Mouse (Mus musculus): ENCODE measurements at regions not wholly inside any gene's neighbourhood (a gene's known extent, or its start where the extent isn't known, plus 50 kb on each side); places are given as distances from the start of the nearest gene placed in this dataset.

GRCm38 (mm10) chr10:120635818-120636543 lies 159.7 kb upstream of the Hmga2 start:
- H3K27me3 ChIP-seq (replicated peaks; ENCODE audit: control insufficient read depth, insufficient read depth, low read length) = no peaks in the 10 kb centered on the region
- no peak overlapping the region for H3K27ac ChIP-seq (ENCODE audit: low read length)
- no peak overlapping the region for H3K4me3 ChIP-seq (ENCODE audit: low read length)
- no peaks in the 10 kb centered on the region for H3K36me3 ChIP-seq (ENCODE audit: control insufficient read depth, insufficient read depth, low read length)
- peaks cover 9% of the 10 kb centered on the region; the same call in 1 of the 2 replicates for H3K4me1 ChIP-seq (ENCODE audit: control insufficient read depth, insufficient read depth, low read length)
- no peaks in the 10 kb centered on the region for H3K9me3 ChIP-seq (ENCODE audit: control insufficient read depth, low read length)
- no peak overlapping the region for H3K4me2 ChIP-seq (ENCODE audit: low read depth, low read length)
- H3K9ac ChIP-seq (ENCODE audit: low read depth, low read length) = no peak overlapping the region
- ATAC-seq = no peak
- 56% methylated on average over 21 of the region's 21 CpGs for WGBS

- WGBS = 57% methylated on average over 5 of the region's 5 CpGs
- Histone ChIP-seq H3K4me2 (ENCODE audit: low read depth, low read length) (no peak overlapping the region), H3K9me3 (ENCODE audit: control insufficient read depth, low read length) (no peaks in the 10 kb centered on the region), H3K36me3 (ENCODE audit: control insufficient read depth, insufficient read depth, low read length) (no peaks in the 10 kb centered on the region), H3K9ac (ENCODE audit: low read depth, low read length) (no peak overlapping the region), H3K4me3 (ENCODE audit: low read length) (no peak overlapping the region), H3K27ac (ENCODE audit: low read length) (no peak overlapping the region), H3K4me1 (ENCODE audit: control insufficient read depth, insufficient read depth, low read length) (peaks cover 9% of the 10 kb centered on the region; the same call in 1 of the 2 replicates), H3K27me3 (replicated peaks; ENCODE audit: control insufficient read depth, insufficient read depth, low read length) (no peaks in the 10 kb centered on the region)
- no peak for ATAC-seq
These were observed 158.9 kb upstream of the Hmga2 start for GRCm38 (mm10) chr10:120635194-120635593.

- Histone ChIP-seq H3K27me3 (replicated peaks; ENCODE audit: control insufficient read depth, insufficient read depth, low read length) (no peaks in the 10 kb centered on the region), H3K4me2 (ENCODE audit: low read depth, low read length) (no peak overlapping the region), H3K4me1 (ENCODE audit: control insufficient read depth, insufficient read depth, low read length) (0 out of 2 replicates have a peak, but pooled peaks cover 9% of the 10 kb centered on the region), H3K9ac (ENCODE audit: low read depth, low read length) (no peak overlapping the region), H3K36me3 (ENCODE audit: control insufficient read depth, insufficient read depth, low read length) (no peaks in the 10 kb centered on the region), H3K4me3 (ENCODE audit: low read length) (no peak overlapping the region), H3K27ac (ENCODE audit: low read length) (no peak overlapping the region), H3K9me3 (ENCODE audit: control insufficient read depth, low read length) (no peaks in the 10 kb centered on the region)
- no peak for ATAC-seq
- WGBS = 62% methylated on average over 2 of the region's 2 CpGs
These were observed 155.8 kb upstream of the Hmga2 start for GRCm38 (mm10) chr10:120632071-120632470.

- ATAC-seq = no peak
- Histone ChIP-seq H3K9ac (ENCODE audit: low read depth, low read length) (no peak overlapping the region), H3K27me3 (replicated peaks; ENCODE audit: control insufficient read depth, insufficient read depth, low read length) (no peaks in the 10 kb centered on the region), H3K36me3 (ENCODE audit: control insufficient read depth, insufficient read depth, low read length) (no peaks in the 10 kb centered on the region), H3K27ac (ENCODE audit: low read length) (no peak overlapping the region), H3K4me3 (ENCODE audit: low read length) (no peak overlapping the region), H3K9me3 (ENCODE audit: control insufficient read depth, low read length) (no peaks in the 10 kb centered on the region), H3K4me2 (ENCODE audit: low read depth, low read length) (no peak overlapping the region), H3K4me1 (ENCODE audit: control insufficient read depth, insufficient read depth, low read length) (no peaks in the 10 kb centered on the region)
- WGBS = 74% methylated on average over 5 of the region's 5 CpGs
These were observed 151.8 kb upstream of the Hmga2 start for GRCm38 (mm10) chr10:120628066-120628465.

GRCm38 (mm10) chr10:120625474-120625873 lies 149.2 kb upstream of the Hmga2 start:
- H3K36me3 ChIP-seq (ENCODE audit: control insufficient read depth, insufficient read depth, low read length) = no peaks in the 10 kb centered on the region
- no peak overlapping the region for H3K4me2 ChIP-seq (ENCODE audit: low read depth, low read length)
- no peaks in the 10 kb centered on the region for H3K9me3 ChIP-seq (ENCODE audit: control insufficient read depth, low read length)
- H3K4me1 ChIP-seq (ENCODE audit: control insufficient read depth, insufficient read depth, low read length) = no peaks in the 10 kb centered on the region
- no peak overlapping the region for H3K4me3 ChIP-seq (ENCODE audit: low read length)
- 75% methylated on average over 5 of the region's 5 CpGs for WGBS
- ATAC-seq = no peak
- H3K9ac ChIP-seq (ENCODE audit: low read depth, low read length) = no peak overlapping the region
- no peak overlapping the region for H3K27ac ChIP-seq (ENCODE audit: low read length)
- H3K27me3 ChIP-seq (replicated peaks; ENCODE audit: control insufficient read depth, insufficient read depth, low read length) = no peaks in the 10 kb centered on the region

GRCm38 (mm10) chr10:120624203-120624942 lies 148.1 kb upstream of the Hmga2 start:
- H3K36me3 ChIP-seq (ENCODE audit: control insufficient read depth, insufficient read depth, low read length) = no peaks in the 10 kb centered on the region
- 66% methylated on average over 10 of the region's 10 CpGs for WGBS
- H3K4me1 ChIP-seq (ENCODE audit: control insufficient read depth, insufficient read depth, low read length) = no peaks in the 10 kb centered on the region
- H3K4me2 ChIP-seq (ENCODE audit: low read depth, low read length) = no peak overlapping the region
- no peak overlapping the region for H3K4me3 ChIP-seq (ENCODE audit: low read length)
- H3K9me3 ChIP-seq (ENCODE audit: control insufficient read depth, low read length) = no peaks in the 10 kb centered on the region
- no peaks in the 10 kb centered on the region for H3K27me3 ChIP-seq (replicated peaks; ENCODE audit: control insufficient read depth, insufficient read depth, low read length)
- H3K27ac ChIP-seq (ENCODE audit: low read length) = no peak overlapping the region
- H3K9ac ChIP-seq (ENCODE audit: low read depth, low read length) = no peak overlapping the region
- ATAC-seq = no peak

GRCm38 (mm10) chr10:120616406-120617015 lies 140.2 kb upstream of the Hmga2 start:
- Histone ChIP-seq H3K9ac (ENCODE audit: low read depth, low read length) (no peak overlapping the region), H3K36me3 (ENCODE audit: control insufficient read depth, insufficient read depth, low read length) (no peaks in the 10 kb centered on the region), H3K4me1 (ENCODE audit: control insufficient read depth, insufficient read depth, low read length) (peaks cover 3% of the 10 kb centered on the region; the same call in 1 of the 2 replicates), H3K9me3 (ENCODE audit: control insufficient read depth, low read length) (no peaks in the 10 kb centered on the region), H3K4me2 (ENCODE audit: low read depth, low read length) (no peak overlapping the region), H3K27ac (ENCODE audit: low read length) (no peak overlapping the region), H3K27me3 (replicated peaks; ENCODE audit: control insufficient read depth, insufficient read depth, low read length) (no peaks in the 10 kb centered on the region), H3K4me3 (ENCODE audit: low read length) (no peak overlapping the region)
- ATAC-seq = no peak
- WGBS = 62% methylated on average over 5 of the region's 5 CpGs

GRCm38 (mm10) chr10:120612351-120612750 lies 136.1 kb upstream of the Hmga2 start:
- H3K4me1 ChIP-seq (ENCODE audit: control insufficient read depth, insufficient read depth, low read length) = peaks cover 3% of the 10 kb centered on the region; the same call in 1 of the 2 replicates
- WGBS = 57% methylated on average over 8 of the region's 8 CpGs
- no peaks in the 10 kb centered on the region for H3K27me3 ChIP-seq (replicated peaks; ENCODE audit: control insufficient read depth, insufficient read depth, low read length)
- no peaks in the 10 kb centered on the region for H3K9me3 ChIP-seq (ENCODE audit: control insufficient read depth, low read length)
- ATAC-seq = no peak
- H3K27ac ChIP-seq (ENCODE audit: low read length) = no peak overlapping the region
- no peaks in the 10 kb centered on the region for H3K36me3 ChIP-seq (ENCODE audit: control insufficient read depth, insufficient read depth, low read length)
- no peak overlapping the region for H3K4me3 ChIP-seq (ENCODE audit: low read length)
- H3K9ac ChIP-seq (ENCODE audit: low read depth, low read length) = no peak overlapping the region
- no peak overlapping the region for H3K4me2 ChIP-seq (ENCODE audit: low read depth, low read length)

GRCm38 (mm10) chr10:120610076-120610475 lies 133.8 kb upstream of the Hmga2 start:
- H3K4me3 ChIP-seq (ENCODE audit: low read length) = no peak overlapping the region
- whole genome bisulfite sequencing = 74% methylated on average over 10 of the region's 10 CpGs
- no peaks in the 10 kb centered on the region for H3K27me3 ChIP-seq (replicated peaks; ENCODE audit: control insufficient read depth, insufficient read depth, low read length)
- no peaks in the 10 kb centered on the region for H3K4me1 ChIP-seq (ENCODE audit: control insufficient read depth, insufficient read depth, low read length)
- H3K9me3 ChIP-seq (ENCODE audit: control insufficient read depth, low read length) = no peaks in the 10 kb centered on the region
- H3K4me2 ChIP-seq (ENCODE audit: low read depth, low read length) = no peak overlapping the region
- no peak overlapping the region for H3K27ac ChIP-seq (ENCODE audit: low read length)
- no peak for ATAC-seq
- H3K9ac ChIP-seq (ENCODE audit: low read depth, low read length) = no peak overlapping the region
- H3K36me3 ChIP-seq (ENCODE audit: control insufficient read depth, insufficient read depth, low read length) = no peaks in the 10 kb centered on the region
